Mouse (Mus musculus): Measurements from ENCODE around the gene Fbxo2.

DNA sequence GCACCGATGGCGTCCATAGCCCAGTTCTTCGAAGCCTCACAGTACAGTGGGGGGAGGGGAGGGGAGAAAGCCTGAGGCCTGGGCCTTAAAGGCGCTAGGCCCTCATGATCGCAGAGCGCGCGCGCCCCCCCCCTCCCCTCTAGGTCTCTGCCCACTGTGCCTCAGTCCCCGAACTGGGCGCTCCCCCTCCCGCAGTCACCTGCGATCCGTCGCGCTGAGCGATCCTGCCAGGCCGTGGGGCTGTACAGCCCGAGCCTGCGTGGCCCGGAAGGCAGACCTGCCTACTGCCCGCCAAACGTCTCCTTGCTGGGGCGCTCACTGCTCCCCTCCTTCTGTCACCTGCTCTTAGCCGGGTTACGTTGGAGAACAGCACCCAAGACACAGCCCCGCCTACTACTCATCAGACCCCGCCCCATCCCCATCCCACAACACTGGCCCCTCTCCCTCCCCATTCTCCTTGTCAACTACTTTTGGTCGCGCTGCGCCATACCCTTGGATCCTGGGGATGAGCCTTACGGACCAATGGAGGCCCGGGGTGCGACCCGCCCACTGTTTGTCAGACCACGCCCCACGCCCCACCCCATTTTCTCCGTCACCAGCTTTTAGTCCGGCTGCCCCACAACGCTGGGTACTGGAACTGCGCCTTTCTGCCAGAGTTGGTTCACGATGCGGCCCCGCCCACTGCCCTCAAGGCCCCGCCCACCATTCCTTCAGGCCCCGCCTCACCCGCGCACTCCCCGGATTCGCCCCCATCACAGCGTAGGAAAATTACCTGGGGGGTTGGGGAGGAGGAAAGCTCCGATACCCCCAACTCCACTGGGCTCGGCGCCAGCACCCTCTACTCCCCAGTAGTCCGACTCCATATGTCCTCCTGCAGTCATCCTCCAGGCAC lies 631 bp upstream of the Fbxo2 start:
- 0 out of 2 replicates have a peak, but pooled peaks have one; percentile 6 for TF ChIP-seq POLR2A (IDR thresholded peaks at IDR 0.05; ENCODE audit: extremely low read depth, insufficient read depth, low read length)
- peak; percentile 27; the same call in 1 of the 2 replicates for TF ChIP-seq CTCF (IDR thresholded peaks at IDR 0.05; ENCODE audit: low read depth, low read length)
